Mouse (Mus musculus) limb, embryonic 15.5 days (tissue): ENCODE results near the gene Paxbp1. TPM values are rescaled to one million over a fixed set of nuclear protein-coding genes. Genes with fewer than 3 reads are reported as not detected.

Source experiments
- ATAC-seq: fragments of 200-750 bp; cut with Nextera tagmentation; 2 replicates; pipeline ENCODE4 v1.8.0; 2017; ENCODE audit warnings: low read depth, moderate TSS enrichment; ENCODE audit not compliant: insufficient number of reproducible peaks, low FRiP score, low TSS enrichment
- H3K27ac ChIP-seq: fragments of 300-500 bp; sonication (generic); 2 replicates; pipeline ENCODE4 v1.5.1; 2015; ENCODE audit warnings: moderate library complexity, mild to moderate bottlenecking, inconsistent platforms
- H3K27me3 ChIP-seq: fragments of 300-500 bp; sonication (generic); 2 replicates; pipeline ENCODE4 v1.6.1; 2015; ENCODE audit warnings: inconsistent platforms
- H3K36me3 ChIP-seq: fragments of 300-500 bp; sonication (generic); 2 replicates; pipeline ENCODE4 v1.6.1; 2015; ENCODE audit warnings: inconsistent platforms
- H3K4me1 ChIP-seq: fragments of 300-500 bp; sonication (generic); 2 replicates; pipeline ENCODE4 v1.6.1; 2015; ENCODE audit warnings: inconsistent platforms
- H3K4me2 ChIP-seq: fragments of 300-500 bp; sonication (generic); 2 replicates; pipeline ENCODE4 v1.6.1; 2015; ENCODE audit warnings: mild to moderate bottlenecking, inconsistent platforms
- H3K4me3 ChIP-seq: fragments of 300-500 bp; sonication (generic); 2 replicates; pipeline ENCODE4 v1.5.1; 2015; ENCODE audit warnings: mild to moderate bottlenecking, inconsistent platforms
- H3K9ac ChIP-seq: fragments of 300-500 bp; sonication (generic); 2 replicates; pipeline ENCODE4 v1.6.1; 2015; ENCODE audit warnings: inconsistent platforms
- H3K9me3 ChIP-seq: fragments of 300-500 bp; sonication (generic); 2 replicates; pipeline ENCODE4 v1.6.1; 2016; ENCODE audit warnings: inconsistent platforms
- WGBS: fragments of 180-500 bp; shearing (Covaris S2); methylation state at CpG from one replicate; pipeline ENCODE4 v1.1.7; 2015; 5-methylcytosine and 5-hydroxymethylcytosine counted together
- polyA plus RNA-seq: library from polyadenylated mRNA; unstranded; fragments of >200 nt; fragmentation: Nextera tagmentation; extraction: Ambion mirVana; gene quantifications from 2 replicates; pipeline ENCODE4 v1.2.1, GENCODE M21; 2015

Gene Paxbp1
- polyA plus RNA-seq, 1 experiment from 2014 or later: 55.1 TPM

- ATAC-seq: peak; percentile 93
- Histone ChIP-seq H3K27ac (peak within 1 kb of the TSS; percentile 93), H3K4me1 (peaks cover 10% of the 10 kb centered on the region), H3K9me3 (no peaks in the 10 kb centered on the region), H3K4me2 (peak within 1 kb of the TSS; percentile 73), H3K36me3 (peaks cover 24% of the 10 kb centered on the region), H3K27me3 (no peaks in the 10 kb centered on the region), H3K9ac (peak within 1 kb of the TSS; percentile 70), H3K4me3 (peak within 1 kb of the TSS; percentile 97)
- under 1% methylated on average over 51 of the region's 66 CpGs for WGBS
Measured at GRCm38 (mm10) chr16:91011021-91011683, 33.2 kb downstream of the Paxbp1 start, which contains the start of gene Synj1. Synj1 (minus strand) TSS chr16:91011308.

GRCm38 (mm10) chr16:91010581-91011020 is 33.7 kb downstream of the Paxbp1 start:
- Histone ChIP-seq H3K27me3 (no peaks in the 10 kb centered on the region), H3K27ac (peak overlapping the region; percentile 93), H3K9ac (peak overlapping the region; percentile 70), H3K4me1 (peaks cover 10% of the 10 kb centered on the region), H3K4me2 (peak overlapping the region; percentile 73), H3K36me3 (peaks cover 18% of the 10 kb centered on the region), H3K9me3 (no peaks in the 10 kb centered on the region), H3K4me3 (peak overlapping the region; percentile 97)
- 0% methylated on average over 35 of the region's 42 CpGs for WGBS
- ATAC-seq: peak; percentile 40; the same call in 1 of the 2 replicates

- Histone ChIP-seq H3K36me3 (peaks cover 14% of the 10 kb centered on the region), H3K9me3 (no peaks in the 10 kb centered on the region), H3K4me3 (peak overlapping the region; percentile 97), H3K9ac (peak overlapping the region; percentile 70), H3K27ac (no peak overlapping the region), H3K4me2 (peak overlapping the region; percentile 73), H3K4me1 (peaks cover 10% of the 10 kb centered on the region), H3K27me3 (no peaks in the 10 kb centered on the region)
- no peak for ATAC-seq
- under 1% methylated on average over 19 of the region's 19 CpGs for WGBS
Measured at GRCm38 (mm10) chr16:91009942-91010529, 34.3 kb downstream of the Paxbp1 start.

GRCm38 (mm10) chr16:91004915-91005538 is 39.3 kb downstream of the Paxbp1 start:
- H3K9ac ChIP-seq: no peak overlapping the region
- H3K4me1 ChIP-seq: peaks cover 2% of the 10 kb centered on the region; the same call in 1 of the 2 replicates
- 0 out of 2 replicates have a peak, but pooled peaks cover 4% of the 10 kb centered on the region for H3K36me3 ChIP-seq
- H3K4me2 ChIP-seq: no peak overlapping the region
- 80% methylated on average over 4 of the region's 4 CpGs for WGBS
- no peak overlapping the region for H3K4me3 ChIP-seq
- ATAC-seq: no peak
- no peak overlapping the region for H3K27ac ChIP-seq
- no peaks in the 10 kb centered on the region for H3K27me3 ChIP-seq
- no peaks in the 10 kb centered on the region for H3K9me3 ChIP-seq

- Histone ChIP-seq H3K36me3 (no peaks in the 10 kb centered on the region), H3K27me3 (no peaks in the 10 kb centered on the region), H3K4me3 (no peak overlapping the region), H3K9ac (no peak overlapping the region), H3K9me3 (no peaks in the 10 kb centered on the region), H3K4me1 (no peaks in the 10 kb centered on the region), H3K27ac (no peak overlapping the region), H3K4me2 (no peak overlapping the region)
- 74% methylated on average over 2 of the region's 2 CpGs for WGBS
- ATAC-seq: no peak
Measured at GRCm38 (mm10) chr16:91001098-91001497, 43.2 kb downstream of the Paxbp1 start.

- no peak overlapping the region for H3K4me2 ChIP-seq
- H3K27me3 ChIP-seq: no peaks in the 10 kb centered on the region
- no peaks in the 10 kb centered on the region for H3K36me3 ChIP-seq
- no peak overlapping the region for H3K9ac ChIP-seq
- ATAC-seq: no peak
- H3K27ac ChIP-seq: no peak overlapping the region
- WGBS: 74% methylated on average over 4 of the region's 4 CpGs
- no peaks in the 10 kb centered on the region for H3K9me3 ChIP-seq
- no peaks in the 10 kb centered on the region for H3K4me1 ChIP-seq
- no peak overlapping the region for H3K4me3 ChIP-seq
Measured at GRCm38 (mm10) chr16:90999827-91000226, 44.5 kb downstream of the Paxbp1 start.

DNA sequence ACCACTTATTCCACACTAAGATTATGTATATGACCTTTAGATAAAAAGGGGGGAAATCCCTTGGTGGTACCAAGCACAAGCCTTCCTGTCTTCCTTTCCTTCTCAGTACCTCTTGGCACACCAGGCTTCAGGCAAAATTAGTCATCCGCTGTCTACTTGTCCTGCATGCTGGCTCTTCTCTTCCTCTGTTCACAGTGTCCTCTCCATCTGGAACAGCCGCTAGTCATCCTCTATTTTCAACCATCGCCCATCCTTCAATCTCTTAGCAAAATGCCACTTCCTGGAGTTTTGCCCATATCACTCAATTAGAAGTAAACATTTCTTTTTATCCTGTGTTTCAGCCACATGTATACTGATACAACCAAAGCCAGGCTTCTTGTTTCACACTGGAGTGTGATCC is 46.5 kb downstream of the Paxbp1 start:
- 85% methylated on average over 3 of the region's 3 CpGs for WGBS
- H3K36me3 ChIP-seq: peaks cover 4% of the 10 kb centered on the region; the same call in 1 of the 2 replicates
- H3K9me3 ChIP-seq: no peaks in the 10 kb centered on the region
- H3K4me3 ChIP-seq: no peak overlapping the region
- H3K9ac ChIP-seq: no peak overlapping the region
- ATAC-seq: no peak
- H3K4me1 ChIP-seq: no peaks in the 10 kb centered on the region
- H3K27ac ChIP-seq: no peak overlapping the region
- no peaks in the 10 kb centered on the region for H3K27me3 ChIP-seq
- no peak overlapping the region for H3K4me2 ChIP-seq

GRCm38 (mm10) chr16:90996327-90997243 is 47.8 kb downstream of the Paxbp1 start:
- no peaks in the 10 kb centered on the region for H3K4me1 ChIP-seq
- ATAC-seq: no peak
- H3K27ac ChIP-seq: no peak overlapping the region
- H3K4me2 ChIP-seq: no peak overlapping the region
- peaks cover 4% of the 10 kb centered on the region; the same call in 1 of the 2 replicates for H3K36me3 ChIP-seq
- H3K9me3 ChIP-seq: no peaks in the 10 kb centered on the region
- no peak overlapping the region for H3K4me3 ChIP-seq
- H3K9ac ChIP-seq: no peak overlapping the region
- no peaks in the 10 kb centered on the region for H3K27me3 ChIP-seq
- 70% methylated on average over 7 of the region's 7 CpGs for WGBS

DNA sequence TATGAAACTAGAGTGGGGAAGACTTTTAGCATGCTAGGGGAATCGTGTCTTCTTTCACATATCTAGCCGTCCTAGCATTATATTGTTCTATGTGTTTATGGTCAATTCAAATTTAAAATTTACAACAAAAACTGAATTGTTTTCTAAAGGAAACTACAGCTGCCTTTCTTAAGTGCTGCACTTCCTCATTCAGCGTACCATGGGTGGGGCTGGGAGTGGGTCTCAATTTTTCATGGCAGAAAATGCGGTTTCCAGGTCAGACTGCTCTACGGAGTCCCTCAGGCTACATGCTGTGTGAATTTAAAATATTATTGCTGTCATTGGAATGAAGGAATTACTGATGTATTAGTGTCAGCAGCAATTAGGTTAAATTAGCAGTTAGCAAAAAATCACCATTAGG is 48.8 kb downstream of the Paxbp1 start:
- no peak overlapping the region for H3K27ac ChIP-seq
- WGBS: 66% methylated on average over 5 of the region's 5 CpGs

GRCm38 (mm10) chr16:90995023-90995422 is 49.3 kb downstream of the Paxbp1 start:
- no peaks in the 10 kb centered on the region for H3K4me1 ChIP-seq
- no peak overlapping the region for H3K9ac ChIP-seq
- no peak for ATAC-seq
- H3K4me3 ChIP-seq: no peak overlapping the region
- peaks cover 12% of the 10 kb centered on the region for H3K36me3 ChIP-seq
- H3K27ac ChIP-seq: no peak overlapping the region
- no peak overlapping the region for H3K4me2 ChIP-seq
- no peaks in the 10 kb centered on the region for H3K9me3 ChIP-seq
- 51% methylated on average over 4 of the region's 4 CpGs for WGBS
- H3K27me3 ChIP-seq: no peaks in the 10 kb centered on the region

More for the DNA sequence above, 48.8 kb downstream of the Paxbp1 start:
- Histone ChIP-seq H3K4me3 (no peak overlapping the region), H3K4me1 (no peaks in the 10 kb centered on the region), H3K9me3 (no peaks in the 10 kb centered on the region), H3K4me2 (no peak overlapping the region), H3K36me3 (peaks cover 7% of the 10 kb centered on the region), H3K27me3 (no peaks in the 10 kb centered on the region), H3K9ac (no peak overlapping the region)
- ATAC-seq: no peak

- Histone ChIP-seq H3K27ac (no peak overlapping the region), H3K27me3 (no peaks in the 10 kb centered on the region), H3K9me3 (no peaks in the 10 kb centered on the region), H3K9ac (no peak overlapping the region), H3K4me1 (no peaks in the 10 kb centered on the region), H3K4me2 (no peak overlapping the region), H3K36me3 (peaks cover 14% of the 10 kb centered on the region), H3K4me3 (no peak overlapping the region)
- no peak for ATAC-seq
- WGBS: 93% methylated on average over 8 of the region's 8 CpGs
Measured at GRCm38 (mm10) chr16:90989162-90989561, 55.2 kb downstream of the Paxbp1 start.
